Mouse (Mus musculus): ENCODE data around the gene Tas2r110. TPM values are rescaled to one million over a fixed set of nuclear protein-coding genes. Genes with fewer than 3 reads are reported as not detected.

Gene Tas2r110
- polyA plus RNA-seq (2016; fragmentation: Nextera tagmentation; extraction: Ambion mirVana), result not detected in 2 replicates

GRCm38 (mm10) chr6:132867708-132868107 lies at the start of gene Tas2r110:
TSS of gene Tas2r110 (plus strand) at chr6:132868008.
- no peaks in the 10 kb centered on the region for H3K27me3 ChIP-seq
- ATAC-seq (ENCODE audit: low FRiP score), result no peak
- H3K9ac ChIP-seq, result no peak within 1 kb of the TSS
- H3K4me2 ChIP-seq (replicated peaks), result no peak within 1 kb of the TSS
- H3K4me1 ChIP-seq, result no peaks in the 10 kb centered on the region
- no peaks in the 10 kb centered on the region for H3K36me3 ChIP-seq
- no peak within 1 kb of the TSS for H3K27ac ChIP-seq
- no peak within 1 kb of the TSS for H3K4me3 ChIP-seq
- H3K9me3 ChIP-seq (replicated peaks), result no peaks in the 10 kb centered on the region

- Histone ChIP-seq H3K4me3 (no peak within 1 kb of the TSS), H3K27me3 (no peaks in the 10 kb centered on the region), H3K9me3 (replicated peaks) (no peaks in the 10 kb centered on the region), H3K36me3 (no peaks in the 10 kb centered on the region), H3K4me1 (no peaks in the 10 kb centered on the region), H3K9ac (no peak within 1 kb of the TSS), H3K27ac (no peak within 1 kb of the TSS), H3K4me2 (replicated peaks) (no peak within 1 kb of the TSS)
- no peak for ATAC-seq (ENCODE audit: low FRiP score)
- 92% methylated on average over 1 of the region's 1 CpGs for WGBS
These were observed 21.0 kb upstream of the Tas2r110 start, which contains the start of gene Tas2r123 for GRCm38 (mm10) chr6:132846842-132847241. TSS of gene Tas2r123 (plus strand) at chr6:132847142.

- no peak within 1 kb of the TSS for H3K27ac ChIP-seq
- no peaks in the 10 kb centered on the region for H3K27me3 ChIP-seq
- no peak within 1 kb of the TSS for H3K4me3 ChIP-seq
- no peaks in the 10 kb centered on the region for H3K9me3 ChIP-seq (replicated peaks)
- 72% methylated on average over 1 of the region's 1 CpGs for WGBS
- H3K36me3 ChIP-seq, result no peaks in the 10 kb centered on the region
- no peak within 1 kb of the TSS for H3K9ac ChIP-seq
- no peaks in the 10 kb centered on the region for H3K4me1 ChIP-seq
- no peak for ATAC-seq (ENCODE audit: low FRiP score)
- no peak within 1 kb of the TSS for H3K4me2 ChIP-seq (replicated peaks)
These were observed 12.7 kb upstream of the Tas2r110 start, which contains the start of gene Tas2r116 for GRCm38 (mm10) chr6:132855138-132855537. TSS of gene Tas2r116 (plus strand) at chr6:132855438.

GRCm38 (mm10) chr6:132892711-132893110 lies 24.9 kb downstream of the Tas2r110 start, which contains the start of gene Tas2r113:
TSS of gene Tas2r113 (plus strand) at chr6:132893011.
- Histone ChIP-seq H3K27me3 (no peaks in the 10 kb centered on the region), H3K9me3 (replicated peaks) (no peaks in the 10 kb centered on the region), H3K36me3 (no peaks in the 10 kb centered on the region), H3K4me2 (replicated peaks) (no peak within 1 kb of the TSS), H3K27ac (no peak within 1 kb of the TSS), H3K4me3 (no peak within 1 kb of the TSS), H3K9ac (no peak within 1 kb of the TSS), H3K4me1 (no peaks in the 10 kb centered on the region)
- WGBS, result 82% methylated on average over 1 of the region's 1 CpGs
- no peak for ATAC-seq (ENCODE audit: low FRiP score)

DNA sequence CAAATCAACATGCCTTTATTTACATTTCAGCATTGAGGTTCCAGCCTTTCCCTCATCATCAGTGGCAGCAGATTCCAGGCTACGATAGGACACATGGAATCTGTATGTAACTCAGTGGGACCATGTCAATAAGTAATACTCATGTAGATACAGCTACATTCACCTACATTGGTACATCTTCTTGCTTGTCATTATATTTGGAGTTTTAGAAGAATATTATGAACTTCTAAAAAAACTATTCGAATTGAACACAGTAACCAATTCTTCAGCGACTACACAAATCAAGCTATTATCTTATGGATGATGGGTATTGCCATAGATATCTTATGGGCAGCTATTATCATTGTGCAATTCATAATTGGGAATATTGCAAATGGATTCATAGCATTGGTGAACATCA lies 41.5 kb downstream of the Tas2r110 start, which contains the start of gene Tas2r125:
TSS of gene Tas2r125 (plus strand) at position 301 of the 400 bp plus-strand sequence.
- Histone ChIP-seq H3K9ac (no peak within 1 kb of the TSS), H3K4me3 (no peak within 1 kb of the TSS), H3K4me2 (replicated peaks) (no peak within 1 kb of the TSS), H3K27me3 (no peaks in the 10 kb centered on the region), H3K4me1 (no peaks in the 10 kb centered on the region), H3K27ac (no peak within 1 kb of the TSS), H3K36me3 (no peaks in the 10 kb centered on the region), H3K9me3 (replicated peaks) (no peaks in the 10 kb centered on the region)
- WGBS, result 87% methylated on average over 3 of the region's 3 CpGs
- ATAC-seq (ENCODE audit: low FRiP score), result no peak

Other genes starting within 250 kb of the Tas2r110 start
- gene A630073D07Rik, start 216.5 kb upstream of the Tas2r110 start, polyA plus RNA-seq (2016; fragmentation: Nextera tagmentation; extraction: Ambion mirVana), result not detected in 2 replicates
- gene Tas2r120, start 211.1 kb upstream of the Tas2r110 start, polyA plus RNA-seq (2016; fragmentation: Nextera tagmentation; extraction: Ambion mirVana), result not detected in 2 replicates
- gene Tas2r121, start 167.0 kb upstream of the Tas2r110 start, polyA plus RNA-seq (2016; fragmentation: Nextera tagmentation; extraction: Ambion mirVana), result not detected in 2 replicates
- gene Tas2r122, start 156.1 kb upstream of the Tas2r110 start, polyA plus RNA-seq (2016; fragmentation: Nextera tagmentation; extraction: Ambion mirVana), result not detected in 2 replicates
- not detected in 2 replicates for gene Tas2r115, start 130.0 kb upstream of the Tas2r110 start, polyA plus RNA-seq (2016; fragmentation: Nextera tagmentation; extraction: Ambion mirVana)
- gene Tas2r124, start 113.3 kb upstream of the Tas2r110 start, polyA plus RNA-seq (2016; fragmentation: Nextera tagmentation; extraction: Ambion mirVana), result not detected in 2 replicates
- gene Tas2r102, start 105.9 kb upstream of the Tas2r110 start, polyA plus RNA-seq (2016; fragmentation: Nextera tagmentation; extraction: Ambion mirVana), result not detected in 2 replicates
- not detected in 2 replicates for gene Tas2r136, start 89.8 kb upstream of the Tas2r110 start, polyA plus RNA-seq (2016; fragmentation: Nextera tagmentation; extraction: Ambion mirVana)
- not detected in 2 replicates for gene Tas2r117, start 65.2 kb upstream of the Tas2r110 start, polyA plus RNA-seq (2016; fragmentation: Nextera tagmentation; extraction: Ambion mirVana)
- not detected in 2 replicates for gene Tas2r123, start 20.9 kb upstream of the Tas2r110 start, polyA plus RNA-seq (2016; fragmentation: Nextera tagmentation; extraction: Ambion mirVana)
- not detected in 2 replicates for gene Tas2r116, start 12.6 kb upstream of the Tas2r110 start, polyA plus RNA-seq (2016; fragmentation: Nextera tagmentation; extraction: Ambion mirVana)
- gene Tas2r113, start 25.0 kb downstream of the Tas2r110 start, polyA plus RNA-seq (2016; fragmentation: Nextera tagmentation; extraction: Ambion mirVana), result not detected in 2 replicates
- not detected in 2 replicates for gene Tas2r125, start 41.6 kb downstream of the Tas2r110 start, polyA plus RNA-seq (2016; fragmentation: Nextera tagmentation; extraction: Ambion mirVana)
- not detected in 2 replicates for gene Tas2r129, start 83.1 kb downstream of the Tas2r110 start, polyA plus RNA-seq (2016; fragmentation: Nextera tagmentation; extraction: Ambion mirVana)
- gene Tas2r131, start 89.9 kb downstream of the Tas2r110 start, polyA plus RNA-seq (2016; fragmentation: Nextera tagmentation; extraction: Ambion mirVana), result not detected in 2 replicates
- not detected in 2 replicates for gene Tas2r109, start 113.0 kb downstream of the Tas2r110 start, polyA plus RNA-seq (2016; fragmentation: Nextera tagmentation; extraction: Ambion mirVana)
- not detected in 2 replicates for gene Tas2r103, start 169.1 kb downstream of the Tas2r110 start, polyA plus RNA-seq (2016; fragmentation: Nextera tagmentation; extraction: Ambion mirVana)
- gene Tas2r140, start 187.8 kb downstream of the Tas2r110 start, polyA plus RNA-seq (2016; fragmentation: Nextera tagmentation; extraction: Ambion mirVana), result not detected in 2 replicates
- gene Smim10l1, start 236.9 kb downstream of the Tas2r110 start, polyA plus RNA-seq (2016; fragmentation: Nextera tagmentation; extraction: Ambion mirVana), result 118 and 131 TPM in 2 replicates

Data from hindbrain, embryonic 12.5 days (tissue).